Mouse (Mus musculus) forebrain, embryonic 14.5 days (tissue): ENCODE results near the gene Hal. TPM values are rescaled to one million over a fixed set of nuclear protein-coding genes. Genes with fewer than 3 reads are reported as not detected.

Source experiments
- ATAC-seq: fragments of 200-750 bp; cut with Nextera tagmentation; 2 replicates; pipeline ENCODE4 v1.8.0; 2017; ENCODE audit warnings: mild to moderate bottlenecking, moderate library complexity
- DNase-seq: peaks from one replicate; pipeline ENCODE4 v3.0.0-alpha.2; 2015; ENCODE audit warnings: low spot score
- H3K27ac ChIP-seq: fragments of 300-500 bp; sonication (generic); 2 replicates; pipeline ENCODE4 v1.5.1; 2014; ENCODE audit warnings: low read depth, mild to moderate bottlenecking, control low read depth, low read length, moderate library complexity
- H3K27me3 ChIP-seq: fragments of 300-500 bp; sonication (generic); replicated peaks from 2 replicates; pipeline ENCODE4 v1.6.1; 2014; ENCODE audit warnings: low read length, control low read depth, mixed read lengths; ENCODE audit not compliant: control insufficient read depth, insufficient read depth
- H3K36me3 ChIP-seq: fragments of 300-500 bp; sonication (generic); 2 replicates; pipeline ENCODE4 v1.6.1; 2014; ENCODE audit warnings: low read length, control low read depth; ENCODE audit not compliant: control insufficient read depth, insufficient read depth
- H3K4me1 ChIP-seq: fragments of 300-500 bp; sonication (generic); 2 replicates; pipeline ENCODE4 v1.6.1; 2014; ENCODE audit warnings: antibody characterized with exemption, low read length, control low read depth; ENCODE audit not compliant: control insufficient read depth, insufficient read depth
- H3K4me2 ChIP-seq: fragments of 300-500 bp; sonication (generic); 2 replicates; pipeline ENCODE4 v1.6.1; 2014; ENCODE audit warnings: mild to moderate bottlenecking, control low read depth, low read length
- H3K4me3 ChIP-seq: fragments of 300-500 bp; sonication (generic); 2 replicates; pipeline ENCODE4 v1.5.1; 2014; ENCODE audit warnings: low read depth, low read length, control low read depth
- H3K9ac ChIP-seq: fragments of 300-500 bp; sonication (generic); 2 replicates; pipeline ENCODE4 v1.6.1; 2014; ENCODE audit warnings: mild to moderate bottlenecking, low read length, control low read depth, moderate library complexity
- H3K9me3 ChIP-seq: fragments of 300-500 bp; sonication (generic); replicated peaks from 2 replicates; pipeline ENCODE4 v1.6.1; 2016; ENCODE audit warnings: low read length, control low read depth, mixed read lengths; ENCODE audit not compliant: control insufficient read depth
- WGBS: fragments of 180-500 bp; shearing (Covaris S2); extraction: QIAGEN DNeasy Blood & Tissue Kit; methylation state at CpG from one replicate; pipeline ENCODE4 v1.1.7; 2014; 5-methylcytosine and 5-hydroxymethylcytosine counted together
- polyA plus RNA-seq: library from polyadenylated mRNA; unstranded; fragments of >200 nt; fragmentation: Nextera tagmentation; extraction: Ambion mirVana; gene quantifications from 2 replicates; pipeline ENCODE4 v1.2.1, GENCODE M21; 2014

The Hal gene
- 0.27 TPM in 1 of 2 replicates, not detected in the other for polyA plus RNA-seq

- Histone ChIP-seq H3K4me1 (no peaks in the 10 kb centered on the region), H3K9me3 (no peaks in the 10 kb centered on the region), H3K36me3 (peaks cover 15% of the 10 kb centered on the region), H3K9ac (no peak within 1 kb of the TSS), H3K4me3 (no peak within 1 kb of the TSS), H3K27ac (no peak within 1 kb of the TSS), H3K4me2 (no peak within 1 kb of the TSS), H3K27me3 (no peaks in the 10 kb centered on the region)
- WGBS = 61% methylated on average over 17 of the region's 17 CpGs
- DNase-seq = no peak
- ATAC-seq = no peak
Measured at GRCm38 (mm10) chr10:93488066-93488827, at the start of gene Hal. Gene Hal, plus strand, starts transcription at chr10:93488768.

- DNase-seq (no peak), ATAC-seq (no peak)
- Histone ChIP-seq H3K4me3 (no peak overlapping the region), H3K9ac (no peak overlapping the region), H3K4me2 (no peak overlapping the region), H3K27me3 (no peaks in the 10 kb centered on the region), H3K9me3 (no peaks in the 10 kb centered on the region), H3K4me1 (no peaks in the 10 kb centered on the region), H3K27ac (no peak overlapping the region), H3K36me3 (no peaks in the 10 kb centered on the region)
- WGBS = 89% methylated on average over 6 of the region's 6 CpGs
Measured at GRCm38 (mm10) chr10:93441501-93441900, 47.1 kb upstream of the Hal start.

DNA sequence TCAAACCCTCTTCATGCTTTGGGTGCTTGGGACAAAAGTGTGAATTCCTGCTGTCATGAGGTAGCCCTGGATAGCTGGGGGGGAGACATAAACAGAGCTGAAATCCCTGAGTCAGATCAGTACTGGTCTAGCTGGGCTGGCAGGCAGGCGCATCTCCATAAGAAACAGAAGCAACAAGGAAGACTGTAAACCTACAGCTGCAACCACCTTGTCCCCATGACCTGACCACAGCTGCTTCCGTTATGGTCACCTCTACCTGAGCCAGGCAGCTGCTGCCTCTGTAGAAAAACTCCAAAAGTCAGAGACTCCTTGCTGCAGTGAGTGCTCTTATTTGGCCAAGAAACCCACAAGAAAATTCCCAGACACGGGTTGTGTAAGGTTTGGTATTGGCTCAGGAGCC, 46.4 kb upstream of the Hal start:
- H3K9ac ChIP-seq = no peak overlapping the region
- 85% methylated on average over 3 of the region's 3 CpGs for WGBS

DNA sequence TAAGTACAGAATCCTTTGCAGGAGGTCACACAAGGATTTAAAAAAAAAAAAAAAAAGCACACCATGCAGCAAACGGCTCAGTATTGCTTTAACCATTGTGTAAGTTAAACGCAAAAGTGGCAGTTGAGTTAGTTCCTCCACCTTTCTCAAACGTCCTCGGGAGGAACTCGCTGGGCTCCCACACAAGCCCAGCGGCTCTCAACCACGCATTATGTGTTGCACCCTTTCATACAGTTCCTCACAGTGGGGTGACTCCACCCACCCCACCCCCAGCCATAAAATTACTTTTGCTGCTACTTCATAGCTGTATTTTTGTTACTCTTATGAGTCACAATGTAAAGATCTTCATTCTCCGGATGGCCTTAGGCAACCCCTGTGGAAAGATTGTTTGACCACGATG, 44.2 kb upstream of the Hal start:
- Histone ChIP-seq H3K27ac (no peak overlapping the region), H3K9me3 (no peaks in the 10 kb centered on the region), H3K4me1 (no peaks in the 10 kb centered on the region), H3K36me3 (no peaks in the 10 kb centered on the region), H3K9ac (no peak overlapping the region), H3K27me3 (no peaks in the 10 kb centered on the region), H3K4me3 (no peak overlapping the region), H3K4me2 (no peak overlapping the region)
- ATAC-seq (no peak), DNase-seq (no peak)
- 81% methylated on average over 9 of the region's 9 CpGs for WGBS

More for the DNA sequence above, 46.4 kb upstream of the Hal start:
- Histone ChIP-seq H3K36me3 (no peaks in the 10 kb centered on the region), H3K4me1 (no peaks in the 10 kb centered on the region), H3K27me3 (no peaks in the 10 kb centered on the region), H3K27ac (no peak overlapping the region), H3K4me3 (no peak overlapping the region), H3K9me3 (no peaks in the 10 kb centered on the region), H3K4me2 (no peak overlapping the region)
- ATAC-seq = no peak
- DNase-seq = no peak

DNA sequence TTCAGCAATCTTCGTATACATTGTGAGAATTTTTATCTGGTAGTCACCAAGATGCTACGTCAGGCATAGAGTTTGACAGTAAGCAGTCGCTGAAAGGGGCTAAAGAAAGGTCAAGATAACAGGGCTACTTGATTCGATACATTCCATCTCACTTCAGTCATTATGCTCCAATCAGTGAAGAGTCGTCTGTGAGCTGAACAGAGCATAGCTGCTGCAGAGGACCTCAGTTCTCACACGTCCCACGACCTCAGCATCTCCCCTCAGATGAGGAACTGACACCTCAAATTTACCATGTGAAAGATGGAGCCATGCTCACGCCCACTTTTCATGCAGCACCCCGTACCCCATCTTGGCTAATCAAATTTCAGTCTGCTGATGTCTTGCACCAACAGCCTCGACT, 41.2 kb upstream of the Hal start:
- H3K27ac ChIP-seq = no peak overlapping the region
- H3K4me3 ChIP-seq = no peak overlapping the region
- ATAC-seq (no peak), DNase-seq (no peak)
- WGBS = 74% methylated on average over 10 of the region's 10 CpGs
- H3K9me3 ChIP-seq = no peaks in the 10 kb centered on the region
- H3K4me1 ChIP-seq = peaks cover 2% of the 10 kb centered on the region; the same call in 1 of the 2 replicates
- H3K4me2 ChIP-seq = no peak overlapping the region
- H3K9ac ChIP-seq = no peak overlapping the region
- H3K27me3 ChIP-seq = no peaks in the 10 kb centered on the region
- H3K36me3 ChIP-seq = no peaks in the 10 kb centered on the region

DNA sequence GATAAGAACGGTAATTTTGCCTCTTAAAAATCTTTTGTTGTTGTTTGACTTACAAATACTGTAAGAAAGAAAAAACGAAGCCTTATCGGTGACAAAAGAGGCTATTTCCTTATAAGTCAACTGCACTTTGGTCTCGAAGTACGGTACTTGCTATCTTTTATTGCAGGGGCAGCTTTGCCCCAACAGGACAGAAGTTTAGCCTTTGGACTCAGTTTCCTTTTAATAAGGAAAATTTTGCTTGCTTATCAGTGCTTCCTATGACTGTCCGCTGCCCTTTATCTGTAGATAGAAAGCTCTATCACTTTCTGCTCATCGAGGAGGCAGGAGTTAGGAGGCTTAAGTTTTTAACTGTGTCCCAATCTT, 33.9 kb upstream of the Hal start:
- no peaks in the 10 kb centered on the region for H3K36me3 ChIP-seq
- H3K27me3 ChIP-seq = no peaks in the 10 kb centered on the region
- WGBS = 73% methylated on average over 7 of the region's 7 CpGs
- H3K4me1 ChIP-seq = peaks cover 14% of the 10 kb centered on the region
- ATAC-seq (no peak), DNase-seq (no peak)
- H3K4me3 ChIP-seq = peak overlapping the region; percentile 67
- H3K9ac ChIP-seq = peak overlapping the region; percentile 45
- no peak overlapping the region for H3K27ac ChIP-seq
- H3K9me3 ChIP-seq = no peaks in the 10 kb centered on the region
- H3K4me2 ChIP-seq = peak overlapping the region; percentile 80

GRCm38 (mm10) chr10:93460106-93460505, 28.5 kb upstream of the Hal start:
- Histone ChIP-seq H3K4me1 (peaks cover 3% of the 10 kb centered on the region; the same call in 1 of the 2 replicates), H3K4me2 (no peak overlapping the region), H3K9ac (no peak overlapping the region), H3K36me3 (peaks cover 46% of the 10 kb centered on the region), H3K27ac (no peak overlapping the region), H3K9me3 (no peaks in the 10 kb centered on the region), H3K4me3 (no peak overlapping the region), H3K27me3 (no peaks in the 10 kb centered on the region)
- ATAC-seq = no peak
- DNase-seq = no peak
- WGBS = 90% methylated on average over 11 of the region's 11 CpGs

- no peak overlapping the region for H3K4me3 ChIP-seq
- WGBS = 93% methylated on average over 7 of the region's 7 CpGs
- DNase-seq (no peak), ATAC-seq (no peak)
- no peak overlapping the region for H3K9ac ChIP-seq
- no peak overlapping the region for H3K27ac ChIP-seq
- no peaks in the 10 kb centered on the region for H3K27me3 ChIP-seq
- H3K4me1 ChIP-seq = no peaks in the 10 kb centered on the region
- H3K4me2 ChIP-seq = no peak overlapping the region
- H3K36me3 ChIP-seq = peaks cover 67% of the 10 kb centered on the region
- no peaks in the 10 kb centered on the region for H3K9me3 ChIP-seq
Measured at GRCm38 (mm10) chr10:93462692-93463382, 25.7 kb upstream of the Hal start.

GRCm38 (mm10) chr10:93463611-93464010, 25.0 kb upstream of the Hal start:
- 95% methylated on average over 13 of the region's 13 CpGs for WGBS
- H3K36me3 ChIP-seq = peaks cover 68% of the 10 kb centered on the region
- H3K4me1 ChIP-seq = no peaks in the 10 kb centered on the region
- ATAC-seq (no peak), DNase-seq (no peak)
- no peak overlapping the region for H3K9ac ChIP-seq
- H3K4me3 ChIP-seq = no peak overlapping the region
- H3K27me3 ChIP-seq = no peaks in the 10 kb centered on the region
- no peak overlapping the region for H3K27ac ChIP-seq
- no peak overlapping the region for H3K4me2 ChIP-seq
- H3K9me3 ChIP-seq = no peaks in the 10 kb centered on the region
